Mouse (Mus musculus) liver, embryonic 15.5 days (tissue): Measurements from ENCODE around the gene Nosip. TPM values are rescaled to one million over a fixed set of nuclear protein-coding genes. Genes with fewer than 3 reads are reported as not detected.
"Not testable (repeated sequence)": the region's sequence is repeated elsewhere in the genome, so short reads cannot be mapped to it uniquely, and the experiment has no call there.

ENCODE experiments used
- ATAC-seq: fragments of 200-750 bp; cut with Nextera tagmentation; 2 replicates; pipeline ENCODE4 v1.8.0; 2017; ENCODE audit warnings: moderate number of reproducible peaks, mild to moderate bottlenecking, moderate library complexity; ENCODE audit not compliant: insufficient read depth
- H3K27ac ChIP-seq: fragments of 300-500 bp; sonication (generic); replicated peaks from 2 replicates; pipeline ENCODE4 v1.5.1; 2015; ENCODE audit warnings: mild to moderate bottlenecking, inconsistent platforms
- H3K27me3 ChIP-seq: fragments of 300-500 bp; sonication (generic); 2 replicates; pipeline ENCODE4 v1.6.1; 2015; ENCODE audit warnings: mild to moderate bottlenecking, inconsistent platforms
- H3K36me3 ChIP-seq: fragments of 300-500 bp; sonication (generic); replicated peaks from 2 replicates; pipeline ENCODE4 v1.6.1; 2015; ENCODE audit warnings: moderate library complexity, mild to moderate bottlenecking, inconsistent platforms
- H3K4me1 ChIP-seq: fragments of 300-500 bp; sonication (generic); replicated peaks from 2 replicates; pipeline ENCODE4 v1.6.1; 2015; ENCODE audit warnings: inconsistent platforms
- H3K4me2 ChIP-seq: fragments of 300-500 bp; sonication (generic); 2 replicates; pipeline ENCODE4 v1.6.1; 2015; ENCODE audit warnings: moderate library complexity, mild to moderate bottlenecking, inconsistent platforms
- H3K4me3 ChIP-seq: fragments of 300-500 bp; sonication (generic); replicated peaks from 2 replicates; pipeline ENCODE4 v1.5.1; 2015; ENCODE audit warnings: mild to moderate bottlenecking, inconsistent platforms
- H3K9ac ChIP-seq: fragments of 300-500 bp; sonication (generic); 2 replicates; pipeline ENCODE4 v1.6.1; 2015; ENCODE audit warnings: moderate library complexity, mild to moderate bottlenecking, inconsistent platforms
- H3K9me3 ChIP-seq: fragments of 300-500 bp; sonication (generic); replicated peaks from 2 replicates; pipeline ENCODE4 v1.6.1; 2016; ENCODE audit warnings: inconsistent platforms
- WGBS: fragments of 180-500 bp; shearing (Covaris S2); methylation state at CpG from one replicate; pipeline ENCODE4 v1.1.7; 2015; ENCODE audit warnings: mixed read lengths; ENCODE audit not compliant: insufficient replicate concordance; 5-methylcytosine and 5-hydroxymethylcytosine counted together
- polyA plus RNA-seq: library from polyadenylated mRNA; unstranded; fragments of >200 nt; fragmentation: Nextera tagmentation; extraction: Ambion mirVana; gene quantifications from 2 replicates; pipeline ENCODE4 v1.2.1, GENCODE M21; 2015

Gene Nosip
- polyA plus RNA-seq, 1 experiment from 2014 or later, result 25.9 TPM

GRCm38 (mm10) chr7:45119780-45120709 lies 57.8 kb downstream of the Nosip start:
- Histone ChIP-seq H3K27me3 (no peaks in the 10 kb centered on the region), H3K36me3 (peaks cover 49% of the 10 kb centered on the region), H3K27ac (no peak overlapping the region), H3K9me3 (no peaks in the 10 kb centered on the region), H3K4me1 (peaks cover 60% of the 10 kb centered on the region), H3K4me3 (no peak overlapping the region), H3K4me2 (no peak overlapping the region), H3K9ac (no peak overlapping the region)
- WGBS, result 50% methylated on average over 5 of the region's 5 CpGs
- ATAC-seq, result no peak

GRCm38 (mm10) chr7:45121404-45121803 lies 59.2 kb downstream of the Nosip start:
- H3K36me3 ChIP-seq, result peaks cover 62% of the 10 kb centered on the region

GRCm38 (mm10) chr7:45121966-45122365 lies 59.7 kb downstream of the Nosip start:
- Histone ChIP-seq H3K9me3 (no peaks in the 10 kb centered on the region), H3K27ac (peak overlapping the region; percentile 53; the same call in 1 of the 2 replicates), H3K4me2 (peak overlapping the region; percentile 88), H3K9ac (no peak overlapping the region), H3K27me3 (no peaks in the 10 kb centered on the region), H3K36me3 (peaks cover 68% of the 10 kb centered on the region), H3K4me1 (peaks cover 80% of the 10 kb centered on the region), H3K4me3 (no peak overlapping the region)
- ATAC-seq, result no peak

More at GRCm38 (mm10) chr7:45121404-45121803, 59.2 kb downstream of the Nosip start:
- Histone ChIP-seq H3K27me3 (no peaks in the 10 kb centered on the region), H3K9ac (no peak overlapping the region), H3K9me3 (no peaks in the 10 kb centered on the region), H3K4me3 (no peak overlapping the region), H3K4me1 (peaks cover 74% of the 10 kb centered on the region), H3K27ac (peak overlapping the region; percentile 53; the same call in 1 of the 2 replicates), H3K4me2 (peak overlapping the region; percentile 88)
- WGBS, result 27% methylated on average over 8 of the region's 8 CpGs
- no peak for ATAC-seq

GRCm38 (mm10) chr7:45122561-45123185 lies 60.4 kb downstream of the Nosip start:
- 64% methylated on average over 15 of the region's 15 CpGs for WGBS
- H3K27ac ChIP-seq, result peak overlapping the region; percentile 82

GRCm38 (mm10) chr7:45123186-45123570 lies 60.9 kb downstream of the Nosip start:
- peaks cover 74% of the 10 kb centered on the region for H3K36me3 ChIP-seq
- no peaks in the 10 kb centered on the region for H3K27me3 ChIP-seq
- WGBS, result 9% methylated on average over 12 of the region's 12 CpGs
- peak overlapping the region; percentile 82 for H3K27ac ChIP-seq
- H3K4me1 ChIP-seq, result peaks cover 84% of the 10 kb centered on the region
- no peak for ATAC-seq
- H3K4me3 ChIP-seq, result peak overlapping the region; percentile 83
- H3K9me3 ChIP-seq, result no peaks in the 10 kb centered on the region
- peak overlapping the region; percentile 88 for H3K4me2 ChIP-seq
- peak overlapping the region; percentile 87 for H3K9ac ChIP-seq

More at GRCm38 (mm10) chr7:45122561-45123185, 60.4 kb downstream of the Nosip start:
- Histone ChIP-seq H3K36me3 (peaks cover 74% of the 10 kb centered on the region), H3K4me2 (peak overlapping the region; percentile 88), H3K9me3 (no peaks in the 10 kb centered on the region), H3K4me3 (peak overlapping the region; percentile 83), H3K9ac (peak overlapping the region; percentile 87), H3K27me3 (no peaks in the 10 kb centered on the region), H3K4me1 (peaks cover 84% of the 10 kb centered on the region)
- no peak for ATAC-seq

- H3K9ac ChIP-seq, result peak within 1 kb of the TSS; percentile 87
- peak within 1 kb of the TSS; percentile 87 for H3K27ac ChIP-seq
- ATAC-seq, result peak; percentile 77
- no peaks in the 10 kb centered on the region for H3K9me3 ChIP-seq
- H3K4me2 ChIP-seq, result peak within 1 kb of the TSS; percentile 88
- peaks cover 81% of the 10 kb centered on the region for H3K4me1 ChIP-seq
- H3K4me3 ChIP-seq, result peak within 1 kb of the TSS; percentile 83
- peaks cover 67% of the 10 kb centered on the region for H3K36me3 ChIP-seq
- H3K27me3 ChIP-seq, result no peaks in the 10 kb centered on the region
- WGBS, result under 1% methylated on average over 59 of the region's 59 CpGs
These were observed 62.3 kb downstream of the Nosip start, which contains the start of gene Rps11 for GRCm38 (mm10) chr7:45124224-45125143. TSS of gene Rps11 (minus strand) at chr7:45124439.

- Histone ChIP-seq H3K27ac (peak overlapping the region; percentile 87), H3K9ac (no peak overlapping the region), H3K4me2 (peak overlapping the region; percentile 88), H3K4me3 (0 out of 2 replicates have a peak overlapping the region, but pooled peaks have one; percentile 83), H3K4me1 (peaks cover 81% of the 10 kb centered on the region), H3K27me3 (no peaks in the 10 kb centered on the region), H3K36me3 (peaks cover 61% of the 10 kb centered on the region), H3K9me3 (no peaks in the 10 kb centered on the region)
- ATAC-seq, result no peak
- 19% methylated on average over 7 of the region's 7 CpGs for WGBS
These were observed 62.9 kb downstream of the Nosip start for GRCm38 (mm10) chr7:45125144-45125600.

GRCm38 (mm10) chr7:45125649-45126048 lies 63.4 kb downstream of the Nosip start:
- peak overlapping the region; percentile 89; the same call in 1 of the 2 replicates for H3K4me3 ChIP-seq
- peak overlapping the region; percentile 87 for H3K27ac ChIP-seq
- peak overlapping the region; percentile 88 for H3K4me2 ChIP-seq
- not testable (repeated sequence) for ATAC-seq, H3K9me3 ChIP-seq, H3K9ac ChIP-seq, H3K27me3 ChIP-seq
- peaks cover 80% of the 10 kb centered on the region for H3K4me1 ChIP-seq
- WGBS, result 57% methylated on average over 5 of the region's 5 CpGs
- H3K36me3 ChIP-seq, result peaks cover 56% of the 10 kb centered on the region

- Histone ChIP-seq H3K4me1 (peaks cover 74% of the 10 kb centered on the region), H3K36me3 (peaks cover 49% of the 10 kb centered on the region), H3K27me3 (no peaks in the 10 kb centered on the region), H3K4me3 (peak overlapping the region; percentile 89), H3K4me2 (peak overlapping the region; percentile 88), H3K9ac (peak overlapping the region; percentile 92), H3K9me3 (no peaks in the 10 kb centered on the region), H3K27ac (peak overlapping the region; percentile 87)
- ATAC-seq, result no peak
- WGBS, result 50% methylated on average over 17 of the region's 17 CpGs
These were observed 64.1 kb downstream of the Nosip start for GRCm38 (mm10) chr7:45126147-45126843.
